Mouse (Mus musculus) megakaryocyte, embryonic 14.5 days (primary cell): ENCODE measurements around the gene Rpl5.

ENCODE experiments used
- FLI1 ChIP-seq: IDR thresholded peaks from 2 replicates; pipeline ENCODE4 v1.6.1; 2012; ENCODE audit warnings: low read length, inconsistent platforms, mixed read lengths
- GATA1 ChIP-seq: IDR thresholded peaks from 3 replicates; pipeline ENCODE4 v1.6.1; 2012; ENCODE audit warnings: mixed read lengths, low read length, inconsistent platforms, borderline replicate concordance

- TF ChIP-seq GATA1, result no peak
- no peak for TF ChIP-seq FLI1
Measured at GRCm38 (mm10) chr5:107900206-107901013, at the start of gene Rpl5.
